8 mouse cellular contexts compared by ENCODE assay signal in the genomic region with DNA sequence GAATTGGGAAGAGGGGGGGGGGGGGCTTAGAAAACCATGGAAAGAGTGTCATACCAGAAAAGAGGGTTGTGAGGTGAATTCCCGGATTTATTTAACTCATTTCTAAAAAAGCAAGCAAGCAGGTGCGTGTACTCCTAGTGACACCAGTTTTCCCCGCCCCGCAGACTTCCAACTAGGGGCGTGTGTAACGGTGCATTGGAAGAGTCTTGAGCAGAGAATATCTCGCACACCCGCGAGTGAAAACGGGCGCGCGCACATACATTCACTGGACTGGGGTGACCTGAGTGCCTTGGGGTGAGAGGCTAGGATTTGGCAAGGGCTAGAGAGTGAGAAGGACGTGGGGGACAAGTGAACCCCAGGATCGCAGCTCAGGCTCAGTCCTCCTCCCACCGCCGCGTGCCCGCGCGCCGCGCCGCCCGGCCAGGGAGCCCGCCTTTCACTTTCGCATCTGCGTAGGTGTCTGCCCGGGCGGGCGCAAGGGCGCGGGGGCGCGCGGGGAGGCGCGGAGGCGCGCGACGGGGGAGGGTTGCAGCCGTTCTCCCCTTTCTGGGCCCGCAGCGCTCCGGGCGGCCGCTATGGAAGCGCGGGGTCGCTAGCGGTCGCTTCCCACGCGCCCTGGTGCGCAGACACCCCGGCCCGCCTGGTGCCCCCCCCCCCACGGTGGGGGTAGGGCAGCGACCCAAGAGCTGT. TPM values are rescaled to one million over a fixed set of nuclear protein-coding genes. Genes with fewer than 3 reads are reported as not detected.
DNase-seq lines count a peak whose midpoint lies in the region; ATAC-seq and TF ChIP-seq lines count a peak whose summit lies in the region.

No protein-coding gene starts in this region.

- TF ChIP-seq POLR2A in testis, adult 2 months (IDR thresholded peaks at IDR 0.05; ENCODE audit: control insufficient read depth, low read depth, low read length): no peak

- 0 out of 2 replicates have a peak, but pooled peaks cover 3% of the 10 kb centered on the region for H3K4me1 ChIP-seq in embryonic facial prominence, embryonic 14.5 days (ENCODE audit: control insufficient read depth, insufficient read depth, low read length)
- H3K4me1 ChIP-seq in heart, embryonic 11.5 days (ENCODE audit: control insufficient read depth, insufficient read depth, low read length): peaks cover 3% of the 10 kb centered on the region; the same call in 1 of the 2 replicates
- peaks cover 11% of the 10 kb centered on the region; the same call in 1 of the 2 replicates for H3K4me1 ChIP-seq in kidney, embryonic 14.5 days (ENCODE audit: control insufficient read depth, insufficient read depth, low read length)
- H3K4me1 ChIP-seq in liver, embryonic 12.5 days: peaks cover 38% of the 10 kb centered on the region
- peaks cover 22% of the 10 kb centered on the region for H3K4me1 ChIP-seq in testis, adult 2 months (ENCODE audit: control insufficient read depth, insufficient read depth, low read length)

- TF ChIP-seq CTCF in testis, adult 2 months (IDR thresholded peaks at IDR 0.05; ENCODE audit: control insufficient read depth, insufficient read depth, insufficient replicate concordance, low read depth, low read length): no peak

- peak overlapping the region; percentile 63 for H3K9ac ChIP-seq in embryonic facial prominence, embryonic 14.5 days (ENCODE audit: low read depth, low read length)
- peak overlapping the region; percentile 66 for H3K9ac ChIP-seq in heart, embryonic 11.5 days (ENCODE audit: low read depth, low read length)
- H3K9ac ChIP-seq in kidney, embryonic 14.5 days (ENCODE audit: low read depth, low read length): peak overlapping the region; percentile 38
- peak overlapping the region; percentile 56 for H3K9ac ChIP-seq in liver, embryonic 12.5 days

- H3K27ac ChIP-seq in embryonic facial prominence, embryonic 14.5 days (replicated peaks; ENCODE audit: low read depth, low read length): no peak overlapping the region
- no peak overlapping the region for H3K27ac ChIP-seq in heart, embryonic 11.5 days (ENCODE audit: low read depth, low read length)
- H3K27ac ChIP-seq in kidney, embryonic 14.5 days (ENCODE audit: low read depth, low read length): no peak overlapping the region
- no peak overlapping the region for H3K27ac ChIP-seq in liver, embryonic 12.5 days
- no peak overlapping the region for H3K27ac ChIP-seq in testis, adult 2 months (ENCODE audit: control insufficient read depth, insufficient read depth, low read depth, low read length)

- peaks cover 51% of the 10 kb centered on the region for H3K27me3 ChIP-seq in embryonic facial prominence, embryonic 14.5 days (replicated peaks; ENCODE audit: control insufficient read depth, insufficient read depth, low read length)
- peaks cover 34% of the 10 kb centered on the region for H3K27me3 ChIP-seq in heart, embryonic 11.5 days (ENCODE audit: control insufficient read depth, insufficient read depth, low read length)
- H3K27me3 ChIP-seq in kidney, embryonic 14.5 days (ENCODE audit: control insufficient read depth, insufficient read depth, low read length): peaks cover 43% of the 10 kb centered on the region
- peaks cover 61% of the 10 kb centered on the region for H3K27me3 ChIP-seq in liver, embryonic 12.5 days (replicated peaks)
- H3K27me3 ChIP-seq in testis, adult 2 months (ENCODE audit: control insufficient read depth, insufficient read depth, low read length): no peaks in the 10 kb centered on the region

- no peaks in the 10 kb centered on the region for H3K9me3 ChIP-seq in embryonic facial prominence, embryonic 14.5 days (ENCODE audit: control insufficient read depth, low read length)
- no peaks in the 10 kb centered on the region for H3K9me3 ChIP-seq in heart, embryonic 11.5 days (replicated peaks; ENCODE audit: control insufficient read depth, low read length)
- H3K9me3 ChIP-seq in kidney, embryonic 14.5 days (ENCODE audit: control insufficient read depth, low read length): no peaks in the 10 kb centered on the region
- no peaks in the 10 kb centered on the region for H3K9me3 ChIP-seq in liver, embryonic 12.5 days (replicated peaks)

- no peak for ATAC-seq in embryonic facial prominence, embryonic 14.5 days (ENCODE audit: low read depth)
- ATAC-seq in heart, embryonic 11.5 days (replicated peaks; ENCODE audit: insufficient number of reproducible peaks, low FRiP score, low TSS enrichment): peak; percentile 25; the same call in 1 of the 2 replicates
- peak; percentile 10; the same call in 1 of the 2 replicates for ATAC-seq in kidney, embryonic 14.5 days (ENCODE audit: low FRiP score, low TSS enrichment)
- peak; percentile 3; the same call in 1 of the 2 replicates for ATAC-seq in liver, embryonic 12.5 days

- H3K4me3 ChIP-seq in embryonic facial prominence, embryonic 14.5 days (ENCODE audit: low read depth, low read length): peak overlapping the region; percentile 67
- H3K4me3 ChIP-seq in heart, embryonic 11.5 days (ENCODE audit: low read depth, low read length): peak overlapping the region; percentile 72
- peak overlapping the region; percentile 49 for H3K4me3 ChIP-seq in kidney, embryonic 14.5 days (ENCODE audit: low read length)
- H3K4me3 ChIP-seq in liver, embryonic 12.5 days: peak overlapping the region; percentile 62
- H3K4me3 ChIP-seq in testis, adult 2 months (ENCODE audit: control insufficient read depth, low read depth, low read length): peak overlapping the region; percentile 85

- no peaks in the 10 kb centered on the region for H3K36me3 ChIP-seq in embryonic facial prominence, embryonic 14.5 days (ENCODE audit: control insufficient read depth, insufficient read depth, low read length)
- H3K36me3 ChIP-seq in heart, embryonic 11.5 days (ENCODE audit: control insufficient read depth, insufficient read depth, low read length): no peaks in the 10 kb centered on the region
- H3K36me3 ChIP-seq in kidney, embryonic 14.5 days (ENCODE audit: control insufficient read depth, insufficient read depth, low read length): no peaks in the 10 kb centered on the region
- no peaks in the 10 kb centered on the region for H3K36me3 ChIP-seq in liver, embryonic 12.5 days
- no peaks in the 10 kb centered on the region for H3K36me3 ChIP-seq in testis, adult 2 months (ENCODE audit: control insufficient read depth, insufficient read depth, low read length)

- H3K4me2 ChIP-seq in embryonic facial prominence, embryonic 14.5 days (ENCODE audit: low read depth, low read length): peak overlapping the region; percentile 100
- H3K4me2 ChIP-seq in heart, embryonic 11.5 days: peak overlapping the region; percentile 100
- H3K4me2 ChIP-seq in kidney, embryonic 14.5 days (replicated peaks; ENCODE audit: low read depth, low read length): peak overlapping the region; percentile 83
- peak overlapping the region; percentile 89 for H3K4me2 ChIP-seq in liver, embryonic 12.5 days

- DNase-seq in 3134 (ENCODE audit: extremely low read depth, insufficient read length, low spot score): peak; percentile 7
- peak; percentile 89 for DNase-seq in adrenal gland, postnatal 14 days
- peak; percentile 55 for DNase-seq in embryonic facial prominence, embryonic 14.5 days (ENCODE audit: low spot score)
- peak; percentile 18 for DNase-seq in naive thymus-derived CD4-positive, alpha-beta T cell, adult 2 months (ENCODE audit: low read depth)

- 0% methylated on average over 13 of the region's 60 CpGs for WGBS in embryonic facial prominence, embryonic 14.5 days
- WGBS in heart, embryonic 11.5 days (ENCODE audit: insufficient replicate concordance): under 1% methylated on average over 50 of the region's 60 CpGs
- WGBS in kidney, embryonic 14.5 days: under 1% methylated on average over 43 of the region's 60 CpGs
- WGBS in liver, embryonic 12.5 days (ENCODE audit: insufficient replicate concordance): under 1% methylated on average over 51 of the region's 60 CpGs

RNA-seq across cellular contexts. Expression of gene Nr3c2, which starts 0.4 kb away (rescaled TPM):
- total RNA-seq in adrenal gland, postnatal 14 days (2021): 6.0 and 6.2 TPM in 2 replicates
- polyA plus RNA-seq in embryonic facial prominence, embryonic 14.5 days (2014; fragmentation: Nextera tagmentation; extraction: Ambion mirVana): 6.5 and 7.7 TPM in 2 replicates
- polyA plus RNA-seq in heart, embryonic 11.5 days (2014; fragmentation: Nextera tagmentation; extraction: Ambion mirVana): 0.62 and 1.1 TPM in 2 replicates
- 1.4 and 3.2 TPM in 2 replicates for polyA plus RNA-seq in kidney, embryonic 14.5 days (2014; fragmentation: Nextera tagmentation; extraction: Ambion mirVana)
- polyA plus RNA-seq in liver, embryonic 12.5 days (2016; fragmentation: Nextera tagmentation; extraction: Ambion mirVana): 0.74 and 1.2 TPM in 2 replicates
- 3.7 and 4.0 TPM in 2 replicates for polyA plus RNA-seq in testis, adult 2 months (2012; rRNA removed)

Comparison
In these comparisons a context has a peak if more than half of its experiments do, and no peak if none do; other contexts are left out.
1. DNase-seq: peak in every context shown above with its lines; median percentile 89 in adrenal gland, postnatal 14 days; 55 in embryonic facial prominence, embryonic 14.5 days; 18 in naive thymus-derived CD4-positive, alpha-beta T cell, adult 2 months; 7 in 3134.